Mouse (Mus musculus) stomach, adult 2 months (tissue): Measurements from ENCODE around the gene Ift43. TPM values are rescaled to one million over a fixed set of nuclear protein-coding genes. Genes with fewer than 3 reads are reported as not detected.

Source experiments
- polyA plus RNA-seq: library from polyadenylated mRNA; depleted of rRNA; stranded (reverse); fragments of >200 nt; gene quantifications from 2 replicates; pipeline ENCODE4 v1.2.3, GENCODE M21; 2012; rRNA removed

Gene Ift43
- polyA plus RNA-seq: 6.6 and 7.5 TPM in 2 replicates

GRCm38 (mm10) chr12:86082481-86083012 is at the start of gene Ift43:
Ift43 (plus strand) TSS chr12:86082541.

GRCm38 (mm10) chr12:86078553-86079201 is 3.7 kb upstream of the Ift43 start, which contains the start of gene Tgfb3:
Tgfb3 (minus strand) TSS chr12:86079041.

Other genes with a start within 250 kb of the Ift43 start
- gene Tgfb3, start 3.5 kb upstream of the Ift43 start, polyA plus RNA-seq: 5.2 and 5.8 TPM in 2 replicates
- 1.9 and 3.0 TPM in 2 replicates for gene Gpatch2l, start 159.3 kb downstream of the Ift43 start, polyA plus RNA-seq